Mouse (Mus musculus) spleen, postnatal 36 days (tissue): ENCODE data around the gene Ccdc51.
"Not testable (repeated sequence)": the region's sequence is repeated elsewhere in the genome, so short reads cannot be mapped to it uniquely, and the experiment has no call there.

Source experiments
- DNase-seq, 2 experiments: peaks; one replicate each; pipeline ENCODE4 v3.0.0; 2022; ENCODE audit warnings: low spot score in 2 of 2, mixed read lengths in 1 of 2

Gene Ccdc51

GRCm38 (mm10) chr9:109122553-109123085 is 40.3 kb downstream of the Ccdc51 start:
- DNase-seq, result peak in 1 of 2 experiments; percentile 34

DNA sequence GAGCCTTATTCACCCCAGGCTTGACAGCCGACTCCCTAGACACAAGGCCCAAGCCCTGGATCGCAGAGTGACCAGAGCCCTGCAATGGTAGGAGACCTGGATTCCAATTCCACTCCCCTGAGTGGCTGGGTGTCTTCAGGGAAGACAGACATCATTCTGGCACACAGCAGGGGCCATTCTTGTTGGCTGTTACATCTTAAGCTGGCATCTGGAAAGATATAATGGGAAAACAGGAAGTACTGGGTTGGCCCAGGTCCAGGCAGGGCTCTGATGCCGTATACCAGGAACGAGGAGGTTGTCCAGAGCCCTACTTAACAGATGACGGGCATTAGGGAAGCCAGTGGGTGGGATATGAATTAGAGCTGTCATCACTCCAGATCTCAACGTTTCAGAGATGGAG is 41.0 kb downstream of the Ccdc51 start:
- no peak for DNase-seq

DNA sequence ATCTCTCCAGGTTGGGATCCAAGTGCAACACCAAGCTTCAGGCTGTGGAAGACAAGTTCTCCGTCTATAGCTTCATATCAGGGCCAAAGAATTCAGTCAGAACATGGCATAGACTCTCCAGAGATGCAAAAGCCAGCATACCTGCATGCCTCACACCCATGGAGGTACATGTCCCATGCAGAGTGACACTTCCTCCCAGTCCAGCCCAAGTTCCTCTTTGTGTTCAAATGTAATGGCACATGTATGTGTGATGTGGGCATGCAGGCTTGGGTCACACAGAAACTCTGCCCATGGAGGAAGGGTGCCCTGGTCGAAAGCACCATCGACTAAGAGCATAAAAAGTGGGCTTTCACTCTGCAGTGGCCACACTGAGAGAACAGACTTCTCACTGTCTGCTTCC is 41.9 kb downstream of the Ccdc51 start:
- no peak for DNase-seq

DNA sequence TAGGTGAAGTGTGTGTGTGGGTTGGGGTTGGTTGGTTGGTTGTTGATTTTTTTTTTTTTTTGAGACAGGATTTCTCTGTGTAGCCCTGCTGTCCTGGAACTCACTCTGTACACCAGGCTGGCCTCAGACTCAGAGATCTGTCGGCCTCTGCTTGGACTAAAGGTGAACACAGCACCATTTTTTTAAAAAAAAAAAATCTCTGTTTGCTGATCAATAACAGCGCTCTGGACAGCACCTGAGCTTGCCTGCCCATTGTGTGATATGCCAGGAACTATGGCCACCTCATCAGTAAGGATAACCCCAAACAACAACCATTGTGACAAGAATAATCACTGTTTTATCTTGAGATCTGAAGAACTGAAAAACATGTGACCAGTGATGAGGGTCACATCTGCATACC is 42.8 kb downstream of the Ccdc51 start:
- no peak for DNase-seq

DNA sequence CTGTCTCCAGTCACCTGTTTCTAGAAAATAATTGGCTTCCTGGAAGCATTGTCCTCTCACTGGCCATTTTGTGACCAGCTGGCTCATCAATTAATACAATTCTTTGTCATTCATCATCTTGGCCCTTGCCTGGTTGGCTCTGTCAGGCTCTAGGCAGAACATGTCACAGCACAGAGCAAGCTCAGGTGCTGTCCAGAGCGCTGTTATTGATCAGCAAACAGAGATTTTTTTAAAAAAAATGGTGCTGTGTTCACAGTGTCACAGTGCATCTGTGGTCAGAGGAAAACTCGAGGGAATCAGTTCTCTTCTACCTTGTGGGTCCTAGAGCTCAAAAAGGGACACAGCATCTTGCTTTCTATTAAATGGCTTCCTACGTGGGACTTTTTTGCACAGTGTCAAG is 43.2 kb downstream of the Ccdc51 start:
- no peak for DNase-seq

DNA sequence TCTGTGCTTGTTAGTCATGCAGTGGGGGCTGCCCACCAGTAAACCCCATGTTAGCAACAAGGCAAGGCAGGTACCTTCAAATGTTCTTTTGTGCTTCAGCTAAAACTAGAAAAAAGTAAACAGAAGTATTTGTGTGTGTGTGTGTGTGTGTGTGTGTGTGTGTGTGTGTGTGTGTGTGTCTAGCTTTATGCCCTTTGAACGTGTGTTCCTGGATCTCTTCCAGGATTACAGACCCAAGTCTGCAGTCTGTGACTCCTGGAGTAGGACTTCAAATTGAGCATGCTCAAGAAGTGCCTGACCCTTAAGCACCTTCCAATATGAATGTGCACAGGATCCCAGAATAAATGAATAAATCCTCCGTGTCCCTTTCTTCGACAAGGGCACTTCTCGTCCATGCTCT is 44.8 kb downstream of the Ccdc51 start:
- no peak for DNase-seq

DNA sequence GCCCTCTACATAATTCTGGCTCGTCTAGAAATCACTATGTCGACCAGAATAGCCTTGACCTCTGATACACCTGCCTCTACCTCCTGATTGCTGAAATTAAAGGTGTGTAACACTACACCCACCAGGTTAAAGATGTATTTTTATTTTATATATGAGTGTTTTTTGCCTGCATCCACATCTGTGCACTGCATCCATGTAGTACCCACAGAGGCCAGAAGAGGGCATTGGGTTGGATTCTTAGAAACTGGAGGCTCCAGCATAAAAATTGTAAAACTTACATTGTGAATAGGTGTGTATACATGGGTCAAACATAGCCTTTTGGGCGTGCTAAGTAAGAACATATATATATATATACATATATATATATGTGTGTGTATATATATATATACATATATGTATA is 45.9 kb downstream of the Ccdc51 start:
- DNase-seq, result no peak

DNA sequence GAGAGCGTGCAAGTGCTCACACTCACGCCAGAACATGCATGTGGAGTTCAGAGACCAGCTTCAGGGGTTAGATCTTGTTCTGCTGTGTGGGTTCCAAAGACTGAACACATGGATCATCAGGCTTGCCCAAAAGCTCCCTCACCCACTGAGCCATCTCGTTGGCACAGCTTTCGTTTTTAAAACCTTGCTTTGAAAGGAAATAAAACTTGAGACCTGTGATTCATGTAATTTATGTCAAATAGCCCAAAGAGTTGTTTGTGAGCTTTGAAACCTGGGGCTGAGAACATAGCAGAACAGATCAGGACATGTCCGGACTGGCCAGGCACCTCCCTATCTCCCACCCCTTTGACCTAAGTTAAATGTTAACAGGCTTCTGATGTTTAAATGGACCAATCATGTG is 47.8 kb downstream of the Ccdc51 start:
- no peak for DNase-seq

DNA sequence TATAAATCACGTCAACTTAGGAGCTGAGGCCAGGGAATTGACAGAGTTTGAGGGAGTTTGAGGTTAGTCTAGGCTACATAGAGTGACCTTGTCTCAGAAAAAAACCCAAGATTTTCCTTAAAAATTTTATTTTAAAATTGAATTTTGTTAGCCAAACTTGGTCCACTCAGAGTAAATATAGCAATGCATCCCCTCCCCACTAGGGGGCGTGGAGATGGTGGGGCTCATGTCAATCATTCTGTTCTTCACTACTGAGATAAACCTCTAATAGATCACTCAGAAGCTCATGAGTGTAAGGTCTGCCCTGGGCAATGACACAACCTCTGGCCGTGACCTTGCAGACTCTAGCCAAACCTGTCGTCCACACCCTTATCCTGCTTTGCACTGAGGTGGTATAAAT is 58.1 kb downstream of the Ccdc51 start:
- not testable (repeated sequence) for DNase-seq
